Mouse (Mus musculus) C2C12 (cell line): ENCODE measurements at regions not wholly inside any gene's neighbourhood (a gene's known extent, or its start where the extent isn't known, plus 50 kb on each side); places are given as distances from the start of the nearest gene placed in this dataset.

ENCODE experiments used
- CTCF ChIP-seq: IDR thresholded peaks from one replicate; pipeline ENCODE4 v1.5.1; 2011; ENCODE audit not compliant: control insufficient read depth, insufficient read depth, insufficient read length
- FOSL1 ChIP-seq: IDR thresholded peaks from one replicate; pipeline ENCODE4 v1.8.0; 2011; ENCODE audit warnings: mild to moderate bottlenecking, low read length; ENCODE audit not compliant: poor library complexity, insufficient read depth, severe bottlenecking
- MAX ChIP-seq: IDR thresholded peaks from one replicate; pipeline ENCODE4 v1.6.1; 2011; ENCODE audit warnings: mild to moderate bottlenecking, control low read depth
- MYOG ChIP-seq: IDR thresholded peaks from one replicate; pipeline ENCODE4 v1.6.1; 2011; ENCODE audit not compliant: control insufficient read depth, insufficient read length; ENCODE audit errors: extremely low read depth
- USF1 ChIP-seq: IDR thresholded peaks from one replicate; pipeline ENCODE4 v1.6.1; 2011; ENCODE audit warnings: low read depth, mild to moderate bottlenecking, control low read depth, moderate library complexity

- TF ChIP-seq MAX (no peak), CTCF (no peak), MYOG (no peak), USF1 (no peak), FOSL1 (no peak)
Observed at GRCm38 (mm10) chr2:78331736-78332475, 385.7 kb upstream of the Cwc22 start.
